Mouse (Mus musculus): Measurements from ENCODE around the gene Gm10999.
"Not testable (repeated sequence)": the region's sequence is repeated elsewhere in the genome, so short reads cannot be mapped to it uniquely, and the experiment has no call there.

Gene Gm10999

DNA sequence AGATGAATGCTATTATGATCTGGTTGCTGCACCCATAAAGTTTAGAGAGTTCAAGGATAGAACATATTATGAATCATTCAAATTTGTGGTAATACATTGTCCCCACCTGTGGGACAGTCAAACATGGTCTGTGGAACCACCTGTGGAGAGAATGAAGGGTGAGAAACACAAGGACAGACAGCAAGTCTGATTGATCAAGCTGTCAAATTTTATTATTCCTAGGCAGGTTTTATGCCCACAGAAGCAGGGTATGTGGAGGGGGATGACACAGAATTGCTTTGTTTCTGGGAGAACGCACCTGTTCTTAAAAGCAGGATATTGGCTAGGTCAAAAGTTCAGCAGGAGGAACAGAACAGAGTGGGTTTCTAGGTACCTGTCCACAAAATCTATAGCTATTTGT lies at the start of gene Gm10999:
Gene Gm10999, minus strand, starts transcription at position 101 of the 400 bp plus-strand sequence.
- no peak for DNase-seq

DNA sequence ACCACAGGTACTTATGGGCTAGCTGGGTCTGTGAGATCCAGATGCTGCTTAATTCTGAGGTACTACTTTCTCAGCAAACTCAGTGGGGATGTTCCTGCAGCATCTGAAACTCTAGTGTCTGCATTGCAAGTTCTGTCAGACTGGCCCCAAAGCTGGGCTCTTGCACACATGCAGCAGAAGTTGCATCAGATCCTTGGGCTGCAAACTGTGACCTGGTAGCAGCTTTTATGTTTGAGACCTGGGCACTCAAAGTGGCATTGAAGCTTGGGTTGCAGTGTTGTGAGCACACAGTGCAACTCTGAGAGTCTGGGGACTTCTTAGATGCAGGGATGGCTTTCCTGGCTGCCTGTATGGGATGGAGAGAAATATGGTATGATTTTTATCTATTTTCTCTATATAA lies 2.0 kb upstream of the Gm10999 start:
- no peak for DNase-seq

DNA sequence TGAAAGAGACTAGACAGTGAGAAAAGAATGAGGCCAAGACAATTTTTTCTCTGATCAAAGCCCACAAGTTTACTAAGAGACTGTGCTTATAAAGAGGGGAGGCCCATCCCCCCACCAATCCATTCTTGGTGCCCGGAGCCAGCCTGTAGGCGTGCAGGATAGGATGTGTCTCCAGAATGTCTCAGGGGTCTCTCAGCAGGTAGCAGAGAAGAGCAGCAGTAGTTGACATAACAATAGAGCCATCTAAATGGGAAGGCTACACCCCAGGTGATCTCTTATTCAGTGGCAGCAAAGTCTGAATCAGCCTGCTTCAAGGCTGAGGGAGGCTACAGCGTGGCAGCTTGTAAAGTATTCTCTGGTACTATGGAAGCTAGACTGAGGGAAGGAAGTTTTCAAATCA lies 15.7 kb downstream of the Gm10999 start:
- DNase-seq, result not testable (repeated sequence)
